Mouse (Mus musculus): ENCODE data around the gene Dnm3.

GRCm38 (mm10) chr1:162038431-162038830, 439.4 kb downstream of the Dnm3 start:
- TF ChIP-seq POLR2A (IDR thresholded peaks at IDR 0.05; ENCODE audit: insufficient read depth, low read depth, low read length) (no peak), CTCF (IDR thresholded peaks at IDR 0.05; ENCODE audit: insufficient read depth, low read depth, low read length) (no peak)

Data from olfactory bulb, adult 2 months (tissue).